Mouse (Mus musculus): ENCODE data around the gene Dpf2. TPM values are rescaled to one million over a fixed set of nuclear protein-coding genes. Genes with fewer than 3 reads are reported as not detected.

The Dpf2 gene
- polyA plus RNA-seq (2014; fragmentation: Nextera tagmentation; extraction: Ambion mirVana) = 88.2 and 94.7 TPM in 2 replicates

- H3K36me3 ChIP-seq (replicated peaks; ENCODE audit: control insufficient read depth, insufficient read depth) = peaks cover 14% of the 10 kb centered on the region
- DNase-seq (ENCODE audit: low spot score) (no peak), ATAC-seq (ENCODE audit: low FRiP score) (peak; percentile 53)
- peak within 1 kb of the TSS; percentile 88 for H3K9ac ChIP-seq
- H3K27ac ChIP-seq = peak within 1 kb of the TSS; percentile 75
- H3K4me2 ChIP-seq (replicated peaks) = peak within 1 kb of the TSS; percentile 75
- WGBS = 23% methylated on average over 13 of the region's 13 CpGs
- no peaks in the 10 kb centered on the region for H3K9me3 ChIP-seq (ENCODE audit: control insufficient read depth, low read length)
- peak within 1 kb of the TSS; percentile 83 for H3K4me3 ChIP-seq (replicated peaks; ENCODE audit: low read length)
- H3K27me3 ChIP-seq (ENCODE audit: control insufficient read depth, insufficient read depth, low read length) = no peaks in the 10 kb centered on the region
- H3K4me1 ChIP-seq (replicated peaks; ENCODE audit: control insufficient read depth, insufficient read depth, low read length) = peaks cover 28% of the 10 kb centered on the region
Observed at GRCm38 (mm10) chr19:5913007-5913719, at the start of gene Dpf2. Gene Dpf2, minus strand, starts transcription at chr19:5913010.

- ATAC-seq (ENCODE audit: low FRiP score) (no peak), DNase-seq (ENCODE audit: low spot score) (no peak)
- Histone ChIP-seq H3K9ac (no peak overlapping the region), H3K27ac (no peak overlapping the region), H3K9me3 (ENCODE audit: control insufficient read depth, low read length) (no peaks in the 10 kb centered on the region), H3K4me2 (replicated peaks) (no peak overlapping the region), H3K4me1 (replicated peaks; ENCODE audit: control insufficient read depth, insufficient read depth, low read length) (no peaks in the 10 kb centered on the region), H3K27me3 (ENCODE audit: control insufficient read depth, insufficient read depth, low read length) (no peaks in the 10 kb centered on the region), H3K4me3 (replicated peaks; ENCODE audit: low read length) (no peak overlapping the region), H3K36me3 (replicated peaks; ENCODE audit: control insufficient read depth, insufficient read depth) (peaks cover 13% of the 10 kb centered on the region)
- 94% methylated on average over 5 of the region's 5 CpGs for WGBS
Observed at GRCm38 (mm10) chr19:5957371-5957770, 44.6 kb upstream of the Dpf2 start.

- Histone ChIP-seq H3K4me2 (replicated peaks) (no peak overlapping the region), H3K9me3 (ENCODE audit: control insufficient read depth, low read length) (no peaks in the 10 kb centered on the region), H3K27ac (no peak overlapping the region), H3K4me3 (replicated peaks; ENCODE audit: low read length) (no peak overlapping the region), H3K4me1 (replicated peaks; ENCODE audit: control insufficient read depth, insufficient read depth, low read length) (no peaks in the 10 kb centered on the region), H3K36me3 (replicated peaks; ENCODE audit: control insufficient read depth, insufficient read depth) (peaks cover 18% of the 10 kb centered on the region), H3K9ac (no peak overlapping the region), H3K27me3 (ENCODE audit: control insufficient read depth, insufficient read depth, low read length) (no peaks in the 10 kb centered on the region)
- WGBS = 36% methylated on average over 3 of the region's 3 CpGs
- ATAC-seq (ENCODE audit: low FRiP score) (no peak; the same call in 1 of the 2 replicates), DNase-seq (ENCODE audit: low spot score) (peak; percentile 78)
Observed at GRCm38 (mm10) chr19:5956685-5957084, 43.9 kb upstream of the Dpf2 start.

- no peak overlapping the region for H3K27ac ChIP-seq
- no peaks in the 10 kb centered on the region for H3K27me3 ChIP-seq (ENCODE audit: control insufficient read depth, insufficient read depth, low read length)
- H3K9ac ChIP-seq = no peak overlapping the region
- H3K9me3 ChIP-seq (ENCODE audit: control insufficient read depth, low read length) = no peaks in the 10 kb centered on the region
- 85% methylated on average over 28 of the region's 28 CpGs for WGBS
- H3K4me1 ChIP-seq (replicated peaks; ENCODE audit: control insufficient read depth, insufficient read depth, low read length) = no peaks in the 10 kb centered on the region
- DNase-seq (ENCODE audit: low spot score) (no peak), ATAC-seq (ENCODE audit: low FRiP score) (no peak)
- H3K4me3 ChIP-seq (replicated peaks; ENCODE audit: low read length) = no peak overlapping the region
- no peak overlapping the region for H3K4me2 ChIP-seq (replicated peaks)
- H3K36me3 ChIP-seq (replicated peaks; ENCODE audit: control insufficient read depth, insufficient read depth) = peaks cover 25% of the 10 kb centered on the region
Observed at GRCm38 (mm10) chr19:5955704-5956670, 43.2 kb upstream of the Dpf2 start.

GRCm38 (mm10) chr19:5954936-5955335 is 42.1 kb upstream of the Dpf2 start:
- ATAC-seq (ENCODE audit: low FRiP score) (no peak), DNase-seq (ENCODE audit: low spot score) (no peak)
- Histone ChIP-seq H3K36me3 (replicated peaks; ENCODE audit: control insufficient read depth, insufficient read depth) (peaks cover 35% of the 10 kb centered on the region), H3K4me3 (replicated peaks; ENCODE audit: low read length) (no peak overlapping the region), H3K27ac (no peak overlapping the region), H3K9ac (no peak overlapping the region), H3K4me2 (replicated peaks) (no peak overlapping the region), H3K9me3 (ENCODE audit: control insufficient read depth, low read length) (no peaks in the 10 kb centered on the region), H3K4me1 (replicated peaks; ENCODE audit: control insufficient read depth, insufficient read depth, low read length) (no peaks in the 10 kb centered on the region), H3K27me3 (ENCODE audit: control insufficient read depth, insufficient read depth, low read length) (no peaks in the 10 kb centered on the region)
- WGBS = 94% methylated on average over 10 of the region's 10 CpGs

GRCm38 (mm10) chr19:5954031-5954710 is 41.4 kb upstream of the Dpf2 start:
- Histone ChIP-seq H3K9me3 (ENCODE audit: control insufficient read depth, low read length) (no peaks in the 10 kb centered on the region), H3K36me3 (replicated peaks; ENCODE audit: control insufficient read depth, insufficient read depth) (peaks cover 37% of the 10 kb centered on the region), H3K4me3 (replicated peaks; ENCODE audit: low read length) (no peak overlapping the region), H3K9ac (no peak overlapping the region), H3K27ac (no peak overlapping the region), H3K4me1 (replicated peaks; ENCODE audit: control insufficient read depth, insufficient read depth, low read length) (no peaks in the 10 kb centered on the region), H3K4me2 (replicated peaks) (no peak overlapping the region), H3K27me3 (ENCODE audit: control insufficient read depth, insufficient read depth, low read length) (no peaks in the 10 kb centered on the region)
- 90% methylated on average over 22 of the region's 22 CpGs for WGBS
- ATAC-seq (ENCODE audit: low FRiP score) (no peak), DNase-seq (ENCODE audit: low spot score) (no peak)

GRCm38 (mm10) chr19:5953201-5953770 is 40.5 kb upstream of the Dpf2 start:
- H3K4me3 ChIP-seq (replicated peaks; ENCODE audit: low read length) = no peak overlapping the region
- no peak for ATAC-seq (ENCODE audit: low FRiP score)

GRCm38 (mm10) chr19:5952071-5952691 is 39.4 kb upstream of the Dpf2 start:
- Histone ChIP-seq H3K9ac (no peak overlapping the region), H3K27ac (no peak overlapping the region), H3K27me3 (ENCODE audit: control insufficient read depth, insufficient read depth, low read length) (no peaks in the 10 kb centered on the region), H3K9me3 (ENCODE audit: control insufficient read depth, low read length) (no peaks in the 10 kb centered on the region), H3K36me3 (replicated peaks; ENCODE audit: control insufficient read depth, insufficient read depth) (peaks cover 32% of the 10 kb centered on the region), H3K4me2 (replicated peaks) (no peak overlapping the region), H3K4me1 (replicated peaks; ENCODE audit: control insufficient read depth, insufficient read depth, low read length) (no peaks in the 10 kb centered on the region), H3K4me3 (replicated peaks; ENCODE audit: low read length) (no peak overlapping the region)
- DNase-seq (ENCODE audit: low spot score) (no peak), ATAC-seq (ENCODE audit: low FRiP score) (no peak)
- WGBS = 85% methylated on average over 13 of the region's 13 CpGs

More at GRCm38 (mm10) chr19:5953201-5953770, 40.5 kb upstream of the Dpf2 start:
- Histone ChIP-seq H3K27me3 (ENCODE audit: control insufficient read depth, insufficient read depth, low read length) (no peaks in the 10 kb centered on the region), H3K36me3 (replicated peaks; ENCODE audit: control insufficient read depth, insufficient read depth) (peaks cover 38% of the 10 kb centered on the region), H3K9me3 (ENCODE audit: control insufficient read depth, low read length) (no peaks in the 10 kb centered on the region), H3K4me1 (replicated peaks; ENCODE audit: control insufficient read depth, insufficient read depth, low read length) (no peaks in the 10 kb centered on the region), H3K27ac (no peak overlapping the region), H3K9ac (no peak overlapping the region), H3K4me2 (replicated peaks) (no peak overlapping the region)
- no peak for DNase-seq (ENCODE audit: low spot score)
- 94% methylated on average over 19 of the region's 19 CpGs for WGBS
